Mouse (Mus musculus) left cerebral cortex, adult 2 months (tissue): ENCODE results near the gene Tagln3. TPM values are rescaled to one million over a fixed set of nuclear protein-coding genes. Genes with fewer than 3 reads are reported as not detected.

Experiments used
- DNase-seq, 2 experiments: peaks; one replicate each; pipeline ENCODE4 v3.0.0; 2021 to 2022; ENCODE audit warnings: low spot score in 2 of 2, mixed read lengths in 1 of 2; ENCODE audit errors: extremely low spot score in 1 of 2
- H3K27ac ChIP-seq: fragments of 200-600 bp; 2 replicates; pipeline ENCODE4 v1.8.1; 2022
- H3K4me3 ChIP-seq: fragments of 200-600 bp; 2 replicates; pipeline ENCODE4 v1.8.1; 2022
- CTCF ChIP-seq: fragments of 200-600 bp; IDR thresholded peaks from 2 replicates; pipeline ENCODE4 v1.8.1; 2022; ENCODE audit warnings: antibody characterized with exemption, mild to moderate bottlenecking, moderate library complexity
- intact Hi-C: fragments of 180-260 bp; cut with DNase I; formaldehyde crosslinking; loops from one replicate; pipeline ENCODE4 v1.15.1; 2025
- total RNA-seq, 2 experiments: library from RNA; stranded (reverse); gene quantifications; 2 replicates each; pipeline ENCODE4 v1.2.3; 2021

The Tagln3 gene
- total RNA-seq, 2 experiments from 2014 or later = 320 to 326 TPM

- peak; percentile 64 to 65 for DNase-seq
- no peak overlapping the region for H3K4me3 ChIP-seq
- TF ChIP-seq CTCF = peak; percentile 86
- intact Hi-C loops = loop anchor here (10.0 kb wide), 1 partner anchor 130 kb away; no protein-coding TSS in a partner anchor
- peak overlapping the region; percentile 41; the same call in 1 of the 2 replicates for H3K27ac ChIP-seq
Measured at GRCm38 (mm10) chr16:45684815-45685214, 39.6 kb downstream of the Tagln3 start.

- intact Hi-C loops = loop anchor here (5.0 kb wide), 1 partner anchor 479 kb away; no protein-coding TSS in a partner anchor
- no peak overlapping the region for H3K4me3 ChIP-seq
- TF ChIP-seq CTCF = peak; percentile 78
- DNase-seq = no peak
- H3K27ac ChIP-seq = no peak overlapping the region
Measured at GRCm38 (mm10) chr16:45676462-45676861, 47.9 kb downstream of the Tagln3 start.

- no peak for DNase-seq
- Histone ChIP-seq H3K4me3 (no peak overlapping the region), H3K27ac (no peak overlapping the region)
Measured at GRCm38 (mm10) chr16:45670005-45670404, 54.4 kb downstream of the Tagln3 start.

GRCm38 (mm10) chr16:45668178-45668577 lies 56.2 kb downstream of the Tagln3 start:
- intact Hi-C loops = no loop called here
- Histone ChIP-seq H3K4me3 (no peak overlapping the region), H3K27ac (no peak overlapping the region)
- no peak for DNase-seq
- no peak for TF ChIP-seq CTCF

More at GRCm38 (mm10) chr16:45670005-45670404, 54.4 kb downstream of the Tagln3 start:
- intact Hi-C loops = no loop called here
- no peak for TF ChIP-seq CTCF

- Histone ChIP-seq H3K27ac (no peak overlapping the region), H3K4me3 (no peak overlapping the region)
- no peak for DNase-seq
- TF ChIP-seq CTCF = no peak
- intact Hi-C loops = no loop called here
Measured at GRCm38 (mm10) chr16:45666136-45666535, 58.3 kb downstream of the Tagln3 start.

GRCm38 (mm10) chr16:45662381-45662780 lies 62.0 kb downstream of the Tagln3 start:
- DNase-seq = no peak
- TF ChIP-seq CTCF = no peak
- intact Hi-C loops = no loop called here
- H3K4me3 ChIP-seq = no peak overlapping the region
- H3K27ac ChIP-seq = no peak overlapping the region

Other genes with a start within 250 kb of the Tagln3 start
- gene Gm609, start 231.6 kb downstream of the Tagln3 start, total RNA-seq = under 1 TPM; 0.16 to 0.43 TPM
- gene Gm17783, start 192.6 kb downstream of the Tagln3 start, total RNA-seq = not detected
- not detected for gene Slc9c1, start 189.3 kb downstream of the Tagln3 start, total RNA-seq
- not detected for gene Gcsam, start 114.2 kb downstream of the Tagln3 start, total RNA-seq
- gene BC016579, start 70.5 kb downstream of the Tagln3 start, total RNA-seq = under 1 TPM; 0.21 to 0.52 TPM
- gene Tmprss7, start 30.9 kb downstream of the Tagln3 start, total RNA-seq = 1 to 10 TPM; 1.4 to 3.6 TPM
- 10 to 100 TPM; 21.6 to 23.7 TPM for gene Abhd10, start 18.3 kb upstream of the Tagln3 start, total RNA-seq
- 1 to 10 TPM; 6.0 to 6.1 TPM for gene Phldb2, start 229.0 kb upstream of the Tagln3 start, total RNA-seq